Mouse (Mus musculus) forebrain, postnatal 0 days (tissue): ENCODE results near the gene Slc1a1. TPM values are rescaled to one million over a fixed set of nuclear protein-coding genes. Genes with fewer than 3 reads are reported as not detected.

Experiments
- ATAC-seq: fragments of 200-750 bp; cut with Nextera tagmentation; 2 replicates; pipeline ENCODE4 v1.8.0; 2017; ENCODE audit warnings: mild to moderate bottlenecking, moderate library complexity
- DNase-seq: peaks from one replicate; pipeline ENCODE4 v3.0.0-alpha.2; 2015
- H3K27ac ChIP-seq: fragments of 300-500 bp; sonication (generic); 2 replicates; pipeline ENCODE4 v1.5.1; 2014; ENCODE audit warnings: low read depth, mild to moderate bottlenecking, antibody characterized with exemption, low read length, moderate library complexity, mixed read lengths
- H3K27me3 ChIP-seq: fragments of 300-500 bp; sonication (generic); 2 replicates; pipeline ENCODE4 v1.6.1; 2014; ENCODE audit warnings: mild to moderate bottlenecking, low read length, mixed read lengths; ENCODE audit not compliant: insufficient read depth
- H3K36me3 ChIP-seq: fragments of 300-500 bp; sonication (generic); 2 replicates; pipeline ENCODE4 v1.6.1; 2014; ENCODE audit warnings: mild to moderate bottlenecking, moderate library complexity; ENCODE audit not compliant: insufficient read depth
- H3K4me1 ChIP-seq: fragments of 300-500 bp; sonication (generic); 2 replicates; pipeline ENCODE4 v1.6.1; 2014; ENCODE audit warnings: antibody characterized with exemption; ENCODE audit not compliant: insufficient read depth
- H3K4me2 ChIP-seq: fragments of 300-500 bp; sonication (generic); 2 replicates; pipeline ENCODE4 v1.6.1; 2014; ENCODE audit warnings: low read depth, mild to moderate bottlenecking, moderate library complexity
- H3K4me3 ChIP-seq: fragments of 300-500 bp; sonication (generic); 2 replicates; pipeline ENCODE4 v1.5.1; 2014; ENCODE audit warnings: low read depth, low read length, mixed read lengths
- H3K9ac ChIP-seq: fragments of 300-500 bp; sonication (generic); 2 replicates; pipeline ENCODE4 v1.6.1; 2014; ENCODE audit warnings: mild to moderate bottlenecking
- H3K9me3 ChIP-seq: fragments of 300-500 bp; sonication (generic); 2 replicates; pipeline ENCODE4 v1.6.1; 2016; ENCODE audit warnings: low read length
- CTCF ChIP-seq: sonication (generic); IDR thresholded peaks from 2 replicates; pipeline ENCODE4 v1.5.1; 2016; ENCODE audit warnings: antibody characterized with exemption, control low read depth, low read depth
- WGBS: fragments of 180-500 bp; shearing (Covaris S2); extraction: QIAGEN DNeasy Blood & Tissue Kit; methylation state at CpG from one replicate; pipeline ENCODE4 v1.1.7; 2014; 5-methylcytosine and 5-hydroxymethylcytosine counted together
- polyA plus RNA-seq: library from polyadenylated mRNA; unstranded; fragments of >200 nt; fragmentation: Nextera tagmentation; extraction: Ambion mirVana; gene quantifications from 2 replicates; pipeline ENCODE4 v1.2.1, GENCODE M21; 2015
- total RNA-seq: library from RNA; depleted of rRNA; stranded (reverse); fragments of >200 nt; gene quantifications from 2 replicates; pipeline ENCODE4 v1.2.3, GENCODE M21; 2014

Gene Slc1a1
- total and polyA plus RNA-seq, 2 experiments from 2014 or later, result 49.2 to 78.0 TPM

GRCm38 (mm10) chr19:28852001-28852400 is 17.2 kb downstream of the Slc1a1 start:
- ATAC-seq, result no peak
- Histone ChIP-seq H3K9me3 (no peaks in the 10 kb centered on the region), H3K4me3 (no peak overlapping the region), H3K4me2 (no peak overlapping the region), H3K36me3 (no peaks in the 10 kb centered on the region), H3K27ac (no peak overlapping the region), H3K9ac (no peak overlapping the region), H3K27me3 (no peaks in the 10 kb centered on the region), H3K4me1 (no peaks in the 10 kb centered on the region)
- no peak for DNase-seq
- TF ChIP-seq CTCF, result no peak
- 80% methylated on average over 3 of the region's 3 CpGs for WGBS

DNA sequence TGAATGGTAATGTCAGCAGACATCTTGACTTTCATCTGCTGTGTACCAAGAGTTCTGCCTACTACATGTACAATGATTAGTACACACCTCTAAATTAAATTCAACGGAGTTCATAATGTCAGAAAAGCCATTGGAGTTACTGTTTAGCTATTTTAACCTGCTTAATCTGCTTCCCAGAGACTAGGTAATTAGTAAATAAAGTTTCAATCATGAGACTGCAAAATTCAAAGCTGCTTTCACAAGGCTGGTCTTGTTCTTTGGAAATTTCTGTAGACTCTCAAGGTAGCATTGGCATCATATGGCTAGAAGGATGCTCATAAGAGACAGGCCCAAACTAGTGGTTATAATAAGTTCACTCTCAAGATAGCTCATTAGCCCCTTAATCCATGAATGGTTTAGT is 20.0 kb downstream of the Slc1a1 start:
- H3K4me1 ChIP-seq, result no peaks in the 10 kb centered on the region
- H3K36me3 ChIP-seq, result no peaks in the 10 kb centered on the region
- 75% methylated on average over 1 of the region's 1 CpGs for WGBS

GRCm38 (mm10) chr19:28860246-28860645 is 25.4 kb downstream of the Slc1a1 start:
- ATAC-seq (no peak), DNase-seq (no peak)
- Histone ChIP-seq H3K4me1 (no peaks in the 10 kb centered on the region), H3K4me2 (no peak overlapping the region), H3K4me3 (no peak overlapping the region), H3K9ac (no peak overlapping the region), H3K27ac (no peak overlapping the region), H3K9me3 (no peaks in the 10 kb centered on the region), H3K36me3 (no peaks in the 10 kb centered on the region), H3K27me3 (no peaks in the 10 kb centered on the region)
- TF ChIP-seq CTCF, result no peak
- 80% methylated on average over 2 of the region's 2 CpGs for WGBS

More for the DNA sequence above, 20.0 kb downstream of the Slc1a1 start:
- Histone ChIP-seq H3K27ac (no peak overlapping the region), H3K9ac (no peak overlapping the region), H3K4me2 (no peak overlapping the region), H3K27me3 (no peaks in the 10 kb centered on the region), H3K9me3 (no peaks in the 10 kb centered on the region), H3K4me3 (no peak overlapping the region)
- TF ChIP-seq CTCF, result no peak
- DNase-seq (no peak), ATAC-seq (no peak)

DNA sequence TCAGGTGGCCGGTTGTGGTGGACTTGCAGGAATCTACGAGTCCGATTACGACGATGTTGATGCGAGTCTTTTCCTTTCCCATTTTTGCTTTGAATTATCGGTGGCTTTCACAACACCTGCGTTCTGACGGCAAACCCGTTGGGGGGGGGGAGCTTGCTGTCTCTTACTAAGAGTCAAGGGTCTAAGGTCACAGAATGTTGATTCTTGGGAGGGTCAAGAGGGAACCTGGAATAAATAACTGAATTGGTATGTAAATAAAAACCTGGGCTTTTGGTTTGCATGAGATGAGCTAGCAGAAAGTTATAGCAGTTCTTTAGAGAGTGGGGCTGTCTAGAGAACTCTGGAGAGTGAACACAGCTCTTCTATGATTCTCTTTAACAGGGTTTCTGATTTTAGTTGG is 28.8 kb downstream of the Slc1a1 start:
- no peaks in the 10 kb centered on the region for H3K27me3 ChIP-seq
- DNase-seq, result no peak
- 96% methylated on average over 10 of the region's 10 CpGs for WGBS
- no peak overlapping the region for H3K27ac ChIP-seq
- H3K4me3 ChIP-seq, result no peak overlapping the region
- no peaks in the 10 kb centered on the region for H3K4me1 ChIP-seq
- H3K4me2 ChIP-seq, result no peak overlapping the region
- no peak for TF ChIP-seq CTCF
- ATAC-seq, result no peak
- no peak overlapping the region for H3K9ac ChIP-seq
- H3K36me3 ChIP-seq, result no peaks in the 10 kb centered on the region
- no peaks in the 10 kb centered on the region for H3K9me3 ChIP-seq

DNA sequence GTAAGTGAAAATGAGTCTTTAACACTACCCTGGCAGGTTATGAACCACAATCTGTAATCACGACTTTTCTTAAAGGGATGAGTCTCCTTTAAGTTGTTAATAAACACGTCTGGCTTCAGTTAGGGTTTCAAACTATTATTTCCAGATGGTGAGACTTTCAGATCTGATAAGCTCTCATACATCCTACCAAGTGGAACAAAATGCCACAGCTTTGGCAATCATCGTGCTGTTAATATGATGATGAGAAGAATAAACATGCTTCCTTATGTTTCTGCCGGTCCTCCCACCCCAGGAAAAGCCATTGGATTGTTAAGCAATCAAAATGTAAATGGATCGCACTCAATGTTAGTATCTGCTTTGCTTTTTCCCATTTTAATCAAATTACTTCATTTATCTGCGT is 30.1 kb downstream of the Slc1a1 start:
- TF ChIP-seq CTCF, result no peak
- no peak overlapping the region for H3K9ac ChIP-seq
- DNase-seq (peak; percentile 57), ATAC-seq (peak; percentile 38; the same call in 1 of the 2 replicates)
- no peaks in the 10 kb centered on the region for H3K9me3 ChIP-seq
- H3K4me1 ChIP-seq, result no peaks in the 10 kb centered on the region
- H3K4me2 ChIP-seq, result no peak overlapping the region
- no peak overlapping the region for H3K27ac ChIP-seq
- WGBS, result 48% methylated on average over 6 of the region's 6 CpGs
- H3K27me3 ChIP-seq, result no peaks in the 10 kb centered on the region
- no peaks in the 10 kb centered on the region for H3K36me3 ChIP-seq
- H3K4me3 ChIP-seq, result no peak overlapping the region

DNA sequence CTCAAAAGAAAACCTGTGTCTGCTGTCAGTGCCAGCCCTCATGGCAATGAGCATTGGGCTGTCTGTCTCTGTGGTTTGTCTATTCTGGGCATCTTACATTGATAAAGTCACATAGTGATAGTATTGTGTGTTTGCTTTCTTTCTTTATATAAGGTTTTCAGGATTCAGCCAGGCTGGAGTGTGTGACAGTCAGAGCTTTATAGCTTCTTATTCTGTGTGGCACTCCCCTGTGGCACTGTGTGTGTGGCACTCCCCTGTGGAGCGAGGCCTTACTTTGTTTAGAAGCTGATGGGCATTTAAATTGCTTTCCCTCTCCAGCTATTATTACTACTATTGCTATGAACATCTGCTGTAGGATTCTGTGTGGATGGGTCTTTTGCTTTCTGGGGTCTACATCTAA is 30.7 kb downstream of the Slc1a1 start:
- no peaks in the 10 kb centered on the region for H3K36me3 ChIP-seq
- no peak for DNase-seq
- no peaks in the 10 kb centered on the region for H3K4me1 ChIP-seq
- no peak for TF ChIP-seq CTCF
- no peaks in the 10 kb centered on the region for H3K27me3 ChIP-seq
- H3K9ac ChIP-seq, result no peak overlapping the region
- no peak overlapping the region for H3K4me2 ChIP-seq
- no peak overlapping the region for H3K27ac ChIP-seq
- H3K9me3 ChIP-seq, result no peaks in the 10 kb centered on the region
- no peak; the same call in 1 of the 2 replicates for ATAC-seq
- no peak overlapping the region for H3K4me3 ChIP-seq
- WGBS, result 54% methylated on average over 1 of the region's 1 CpGs

- no peak overlapping the region for H3K9ac ChIP-seq
- H3K36me3 ChIP-seq, result no peaks in the 10 kb centered on the region
- ATAC-seq, result no peak
- no peak overlapping the region for H3K4me3 ChIP-seq
- DNase-seq, result no peak
- no peak for TF ChIP-seq CTCF
- H3K4me1 ChIP-seq, result no peaks in the 10 kb centered on the region
- WGBS, result 92% methylated on average over 6 of the region's 6 CpGs
- H3K27ac ChIP-seq, result no peak overlapping the region
- H3K4me2 ChIP-seq, result no peak overlapping the region
- H3K27me3 ChIP-seq, result no peaks in the 10 kb centered on the region
- H3K9me3 ChIP-seq, result no peaks in the 10 kb centered on the region
These were observed 34.5 kb downstream of the Slc1a1 start for GRCm38 (mm10) chr19:28869251-28869855.
